Mouse (Mus musculus) heart, embryonic 13.5 days (tissue): ENCODE data around the gene Atpaf1. TPM values are rescaled to one million over a fixed set of nuclear protein-coding genes. Genes with fewer than 3 reads are reported as not detected.

Source experiments
- ATAC-seq: fragments of 200-750 bp; cut with Nextera tagmentation; 2 replicates; pipeline ENCODE4 v1.8.0; 2017; ENCODE audit warnings: moderate TSS enrichment; ENCODE audit not compliant: insufficient number of reproducible peaks, low FRiP score, low TSS enrichment; ENCODE audit errors: extremely low read depth
- H3K27ac ChIP-seq: fragments of 300-500 bp; sonication (generic); replicated peaks from 2 replicates; pipeline ENCODE4 v1.5.1; 2015; ENCODE audit warnings: moderate library complexity, mild to moderate bottlenecking, inconsistent platforms
- H3K27me3 ChIP-seq: fragments of 300-500 bp; sonication (generic); replicated peaks from 2 replicates; pipeline ENCODE4 v1.6.1; 2015; ENCODE audit warnings: mild to moderate bottlenecking, inconsistent platforms
- H3K36me3 ChIP-seq: fragments of 300-500 bp; sonication (generic); 2 replicates; pipeline ENCODE4 v1.6.1; 2015; ENCODE audit warnings: mild to moderate bottlenecking, inconsistent platforms
- H3K4me1 ChIP-seq: fragments of 300-500 bp; sonication (generic); 2 replicates; pipeline ENCODE4 v1.6.1; 2015; ENCODE audit warnings: inconsistent platforms
- H3K4me2 ChIP-seq: fragments of 300-500 bp; sonication (generic); 2 replicates; pipeline ENCODE4 v1.6.1; 2015; ENCODE audit warnings: inconsistent platforms, mild to moderate bottlenecking, moderate library complexity
- H3K4me3 ChIP-seq: fragments of 300-500 bp; sonication (generic); 2 replicates; pipeline ENCODE4 v1.5.1; 2015; ENCODE audit warnings: moderate library complexity, mild to moderate bottlenecking, inconsistent platforms
- H3K9ac ChIP-seq: fragments of 300-500 bp; sonication (generic); 2 replicates; pipeline ENCODE4 v1.6.1; 2015; ENCODE audit warnings: inconsistent platforms, mild to moderate bottlenecking, moderate library complexity
- H3K9me3 ChIP-seq: fragments of 300-500 bp; sonication (generic); 2 replicates; pipeline ENCODE4 v1.6.1; 2016; ENCODE audit warnings: inconsistent platforms
- WGBS: fragments of 180-500 bp; shearing (Covaris S2); methylation state at CpG from one replicate; pipeline ENCODE4 v1.1.7; 2015; ENCODE audit warnings: mixed read lengths; 5-methylcytosine and 5-hydroxymethylcytosine counted together
- polyA plus RNA-seq: library from polyadenylated mRNA; unstranded; fragments of >200 nt; fragmentation: Nextera tagmentation; extraction: Ambion mirVana; gene quantifications from 2 replicates; pipeline ENCODE4 v1.2.1, GENCODE M21; 2015

Atpaf1 gene
- polyA plus RNA-seq = 54.5 and 63.2 TPM in 2 replicates

DNA sequence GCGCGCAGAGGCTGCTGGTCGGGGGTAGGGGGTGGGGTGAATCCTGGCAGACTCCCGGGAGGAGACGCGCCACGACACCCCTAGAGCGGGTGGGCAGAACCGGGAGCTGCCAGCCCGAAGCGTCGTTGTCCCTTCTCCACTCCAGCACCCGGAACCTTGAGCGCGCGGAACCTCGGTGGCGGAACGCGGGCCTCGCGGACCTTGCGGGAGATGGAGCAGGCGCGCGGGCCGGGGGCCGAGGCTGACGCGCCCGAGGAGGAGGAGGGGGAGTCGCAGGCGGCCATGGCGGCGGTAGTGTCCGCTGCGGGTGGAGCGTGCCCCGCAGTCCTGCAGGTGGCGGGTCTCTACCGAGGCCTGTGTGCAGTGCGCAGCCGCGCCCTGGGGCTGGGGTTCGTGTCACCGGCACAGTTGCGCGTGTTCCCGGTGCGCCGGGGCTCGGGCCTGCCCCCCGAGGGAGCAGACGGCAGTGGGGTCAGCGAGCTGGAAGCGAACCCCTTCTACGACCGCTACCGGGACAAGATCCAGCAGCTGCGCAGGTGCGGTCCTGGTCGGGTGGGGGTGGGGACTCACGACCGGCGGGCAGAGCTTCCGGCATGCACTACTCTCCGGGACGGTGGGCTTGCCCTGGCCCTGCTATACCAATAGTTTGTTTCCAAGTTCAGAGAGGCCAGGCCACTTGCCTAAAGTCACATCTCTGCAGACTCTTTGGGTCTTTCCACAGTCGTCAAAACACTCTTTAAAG lies at the start of gene Atpaf1:
Gene Atpaf1 (plus strand): TSS at position 44 of the 742 bp plus-strand sequence.
- Histone ChIP-seq H3K4me3 (peak within 1 kb of the TSS; percentile 84), H3K4me2 (peak within 1 kb of the TSS; percentile 88), H3K36me3 (peaks cover 32% of the 10 kb centered on the region), H3K9me3 (no peaks in the 10 kb centered on the region), H3K27me3 (no peaks in the 10 kb centered on the region), H3K9ac (peak within 1 kb of the TSS; percentile 91), H3K27ac (peak within 1 kb of the TSS; percentile 73), H3K4me1 (peaks cover 31% of the 10 kb centered on the region)
- WGBS = under 1% methylated on average over 58 of the region's 69 CpGs
- peak; percentile 47; the same call in 1 of the 2 replicates for ATAC-seq

- Histone ChIP-seq H3K4me2 (no peak overlapping the region), H3K4me1 (peaks cover 22% of the 10 kb centered on the region), H3K27me3 (peaks cover 24% of the 10 kb centered on the region), H3K9me3 (no peaks in the 10 kb centered on the region), H3K27ac (no peak overlapping the region), H3K4me3 (no peak overlapping the region), H3K36me3 (peaks cover under 1% of the 10 kb centered on the region; the same call in 1 of the 2 replicates), H3K9ac (no peak overlapping the region)
- WGBS = 58% methylated on average over 4 of the region's 4 CpGs
- no peak for ATAC-seq
Measured at GRCm38 (mm10) chr4:115734867-115735266, 49.7 kb upstream of the Atpaf1 start.

DNA sequence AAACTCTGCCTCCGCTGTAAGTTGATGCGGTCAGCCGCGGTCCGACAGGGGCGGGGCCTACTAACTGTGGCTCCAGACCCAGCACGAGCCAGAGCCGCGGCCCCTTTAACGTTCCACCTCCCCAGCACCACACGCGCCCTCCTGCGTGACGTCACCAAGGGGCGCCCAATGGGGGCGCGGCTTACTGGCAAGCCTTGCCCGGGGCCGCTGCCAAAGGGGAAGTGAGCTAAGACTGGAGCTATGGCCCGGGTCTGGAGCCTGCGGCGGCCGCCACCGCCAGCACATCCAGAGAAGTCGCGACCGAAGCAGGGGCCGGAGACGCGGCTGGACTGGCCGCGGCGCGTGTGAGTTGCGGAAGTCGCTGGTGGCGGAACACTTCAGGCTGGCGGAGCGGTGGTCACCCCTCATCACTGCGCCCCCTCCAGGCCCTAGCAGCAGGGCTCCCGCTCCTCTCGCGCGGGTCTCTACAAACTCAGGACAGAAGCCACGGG lies 47.0 kb upstream of the Atpaf1 start, which contains the start of gene Efcab14:
Gene Efcab14 (plus strand): TSS at position 194 of the 491 bp plus-strand sequence.
- Histone ChIP-seq H3K9ac (peak within 1 kb of the TSS; percentile 92), H3K4me1 (peaks cover 24% of the 10 kb centered on the region), H3K27ac (peak within 1 kb of the TSS; percentile 91), H3K27me3 (peaks cover 13% of the 10 kb centered on the region), H3K9me3 (no peaks in the 10 kb centered on the region), H3K4me2 (peak within 1 kb of the TSS; percentile 87), H3K36me3 (peaks cover 26% of the 10 kb centered on the region), H3K4me3 (peak within 1 kb of the TSS; percentile 76)
- ATAC-seq = peak; percentile 100
- 0% methylated on average over 45 of the region's 45 CpGs for WGBS

GRCm38 (mm10) chr4:115738481-115738985 lies 46.1 kb upstream of the Atpaf1 start:
- Histone ChIP-seq H3K27ac (0 out of 2 replicates have a peak overlapping the region, but pooled peaks have one; percentile 91), H3K36me3 (peaks cover 33% of the 10 kb centered on the region), H3K9ac (peak overlapping the region; percentile 92), H3K4me2 (peak overlapping the region; percentile 87), H3K4me3 (peak overlapping the region; percentile 76), H3K9me3 (no peaks in the 10 kb centered on the region), H3K27me3 (peaks cover 11% of the 10 kb centered on the region), H3K4me1 (peaks cover 30% of the 10 kb centered on the region)
- ATAC-seq = no peak
- whole genome bisulfite sequencing = 38% methylated on average over 13 of the region's 13 CpGs

GRCm38 (mm10) chr4:115742658-115743057 lies 42.0 kb upstream of the Atpaf1 start:
- no peak for ATAC-seq
- no peak overlapping the region for H3K4me2 ChIP-seq

DNA sequence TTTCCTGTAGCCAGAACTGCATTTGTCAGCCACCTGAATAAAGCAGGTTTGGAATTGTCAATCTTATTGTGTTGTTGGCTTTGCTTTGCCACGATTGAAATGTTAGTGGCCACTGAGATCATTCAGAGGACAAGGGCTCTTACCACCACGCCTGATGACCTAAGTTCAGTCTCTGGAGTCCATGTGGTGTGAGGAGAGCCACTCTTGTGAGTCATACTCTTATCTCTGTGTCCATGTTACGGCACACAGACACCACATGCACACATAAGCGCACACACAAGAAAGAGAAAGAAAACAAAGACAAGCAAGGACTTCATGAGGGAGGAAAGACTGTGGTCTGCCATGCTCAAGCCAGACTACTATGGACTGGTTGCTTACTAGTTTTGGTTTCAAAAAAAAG lies 41.5 kb upstream of the Atpaf1 start:
- Histone ChIP-seq H3K4me1 (peaks cover 26% of the 10 kb centered on the region), H3K4me2 (no peak overlapping the region), H3K27ac (no peak overlapping the region), H3K9me3 (no peaks in the 10 kb centered on the region), H3K9ac (no peak overlapping the region), H3K27me3 (no peaks in the 10 kb centered on the region), H3K4me3 (no peak overlapping the region), H3K36me3 (peaks cover 64% of the 10 kb centered on the region)
- WGBS = 55% methylated on average over 4 of the region's 4 CpGs
- no peak for ATAC-seq

More at GRCm38 (mm10) chr4:115742658-115743057, 42.0 kb upstream of the Atpaf1 start:
- peaks cover 59% of the 10 kb centered on the region for H3K36me3 ChIP-seq
- no peak overlapping the region for H3K4me3 ChIP-seq
- H3K9ac ChIP-seq = no peak overlapping the region
- H3K4me1 ChIP-seq = peaks cover 26% of the 10 kb centered on the region
- no peaks in the 10 kb centered on the region for H3K27me3 ChIP-seq
- no peak overlapping the region for H3K27ac ChIP-seq
- H3K9me3 ChIP-seq = no peaks in the 10 kb centered on the region

GRCm38 (mm10) chr4:115748181-115748580 lies 36.4 kb upstream of the Atpaf1 start:
- H3K36me3 ChIP-seq = peaks cover 68% of the 10 kb centered on the region
- no peak overlapping the region for H3K27ac ChIP-seq
- H3K4me3 ChIP-seq = no peak overlapping the region
- peaks cover under 1% of the 10 kb centered on the region; the same call in 1 of the 2 replicates for H3K4me1 ChIP-seq
- ATAC-seq = no peak
- no peak overlapping the region for H3K4me2 ChIP-seq
- H3K9me3 ChIP-seq = no peaks in the 10 kb centered on the region
- 82% methylated on average over 1 of the region's 1 CpGs for WGBS
- no peak overlapping the region for H3K9ac ChIP-seq
- H3K27me3 ChIP-seq = no peaks in the 10 kb centered on the region

- Histone ChIP-seq H3K4me3 (no peak overlapping the region), H3K9me3 (no peaks in the 10 kb centered on the region), H3K36me3 (peaks cover 71% of the 10 kb centered on the region), H3K27ac (no peak overlapping the region), H3K4me2 (no peak overlapping the region), H3K4me1 (no peaks in the 10 kb centered on the region), H3K9ac (no peak overlapping the region), H3K27me3 (no peaks in the 10 kb centered on the region)
- ATAC-seq = no peak
- 52% methylated on average over 1 of the region's 1 CpGs for WGBS
Measured at GRCm38 (mm10) chr4:115749336-115749735, 35.3 kb upstream of the Atpaf1 start.

- Histone ChIP-seq H3K4me1 (no peaks in the 10 kb centered on the region), H3K4me3 (no peak overlapping the region), H3K4me2 (no peak overlapping the region), H3K9me3 (no peaks in the 10 kb centered on the region), H3K27me3 (no peaks in the 10 kb centered on the region), H3K36me3 (peaks cover 71% of the 10 kb centered on the region), H3K9ac (no peak overlapping the region), H3K27ac (no peak overlapping the region)
- WGBS = 87% methylated on average over 3 of the region's 3 CpGs
- ATAC-seq = no peak
Measured at GRCm38 (mm10) chr4:115754101-115754500, 30.5 kb upstream of the Atpaf1 start.

DNA sequence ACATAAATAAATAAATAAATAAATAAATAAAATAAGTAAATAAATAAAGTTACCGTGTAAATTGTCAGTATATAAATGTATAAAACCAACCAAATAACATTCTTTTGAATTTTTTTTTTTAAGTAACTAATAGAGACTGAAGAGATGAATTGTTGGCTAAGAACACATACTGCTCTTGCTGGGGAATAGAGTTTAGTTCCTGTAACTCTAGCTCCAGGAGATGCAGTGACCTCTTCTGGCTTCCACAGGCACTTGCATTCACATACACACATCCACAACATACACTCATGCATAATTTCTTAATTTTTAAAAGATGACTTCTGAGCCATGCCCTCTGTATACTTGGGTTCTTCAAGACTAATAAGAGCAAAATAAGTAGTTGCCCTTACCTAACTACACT lies 29.8 kb upstream of the Atpaf1 start:
- Histone ChIP-seq H3K4me3 (no peak overlapping the region), H3K4me2 (no peak overlapping the region), H3K4me1 (no peaks in the 10 kb centered on the region), H3K9me3 (no peaks in the 10 kb centered on the region), H3K27me3 (no peaks in the 10 kb centered on the region), H3K27ac (no peak overlapping the region), H3K9ac (no peak overlapping the region), H3K36me3 (peaks cover 69% of the 10 kb centered on the region)
- 91% methylated on average over 1 of the region's 1 CpGs for WGBS
- ATAC-seq = no peak

GRCm38 (mm10) chr4:115761206-115761605 lies 23.4 kb upstream of the Atpaf1 start:
- no peak overlapping the region for H3K27ac ChIP-seq
- H3K4me3 ChIP-seq = no peak overlapping the region
- no peak for ATAC-seq
- 54% methylated on average over 3 of the region's 3 CpGs for WGBS
- no peak overlapping the region for H3K9ac ChIP-seq
- no peaks in the 10 kb centered on the region for H3K27me3 ChIP-seq
- no peaks in the 10 kb centered on the region for H3K4me1 ChIP-seq
- H3K36me3 ChIP-seq = peaks cover 83% of the 10 kb centered on the region
- no peaks in the 10 kb centered on the region for H3K9me3 ChIP-seq
- H3K4me2 ChIP-seq = no peak overlapping the region
